Mouse (Mus musculus): Measurements from ENCODE around the gene Ifna6.
"Not testable (repeated sequence)": the region's sequence is repeated elsewhere in the genome, so short reads cannot be mapped to it uniquely, and the experiment has no call there.

Ifna6 gene

GRCm38 (mm10) chr4:88827116-88827515 is at the start of gene Ifna6:
TSS of gene Ifna6 (plus strand) at chr4:88827416.
- CTCF ChIA-PET: not testable (repeated sequence)

GRCm38 (mm10) chr4:88779550-88779949 is 47.7 kb upstream of the Ifna6 start, which contains the start of gene Gm13272:
TSS of gene Gm13272 (plus strand) at chr4:88779850.
- CTCF ChIA-PET: not testable (repeated sequence)

- CTCF ChIA-PET: not testable (repeated sequence)
These were observed 46.9 kb upstream of the Ifna6 start for GRCm38 (mm10) chr4:88780320-88780719.

GRCm38 (mm10) chr4:88781831-88782230 is 45.4 kb upstream of the Ifna6 start, which contains the start of gene Ifnz:
TSS of gene Ifnz (plus strand) at chr4:88782131.
- CTCF ChIA-PET: not testable (repeated sequence)

GRCm38 (mm10) chr4:88782335-88782734 is 44.9 kb upstream of the Ifna6 start:
- CTCF ChIA-PET: not testable (repeated sequence)

- CTCF ChIA-PET: not testable (repeated sequence)
These were observed 41.8 kb upstream of the Ifna6 start, which contains the start of gene Gm13276 for GRCm38 (mm10) chr4:88785409-88785808. TSS of gene Gm13276 (plus strand) at chr4:88785709.

GRCm38 (mm10) chr4:88788402-88788801 is 38.8 kb upstream of the Ifna6 start, which contains the start of gene Gm13277:
TSS of gene Gm13277 (plus strand) at chr4:88788632.
- CTCF ChIA-PET: not testable (repeated sequence)

- CTCF ChIA-PET: not testable (repeated sequence)
These were observed 36.0 kb upstream of the Ifna6 start, which contains the start of gene Gm13278 for GRCm38 (mm10) chr4:88791250-88791649. TSS of gene Gm13278 (plus strand) at chr4:88791550.

- CTCF ChIA-PET: not testable (repeated sequence)
These were observed 33.1 kb upstream of the Ifna6 start, which contains the start of gene Gm13275 for GRCm38 (mm10) chr4:88793936-88794675. TSS of gene Gm13275 (plus strand) at chr4:88794487.

GRCm38 (mm10) chr4:88797097-88797496 is 30.1 kb upstream of the Ifna6 start, which contains the start of gene Gm13279:
TSS of gene Gm13279 (plus strand) at chr4:88797397.
- CTCF ChIA-PET: not testable (repeated sequence)

- CTCF ChIA-PET: not testable (repeated sequence)
These were observed 27.9 kb upstream of the Ifna6 start, which contains the start of gene Gm13285 for GRCm38 (mm10) chr4:88799365-88799764. TSS of gene Gm13285 (plus strand) at chr4:88799665.

GRCm38 (mm10) chr4:88802954-88803353 is 24.3 kb upstream of the Ifna6 start, which contains the start of gene Gm13287:
TSS of gene Gm13287 (plus strand) at chr4:88803254.
- CTCF ChIA-PET: not testable (repeated sequence)

- CTCF ChIA-PET: not testable (repeated sequence)
These were observed 22.0 kb upstream of the Ifna6 start, which contains the start of gene Gm13288 for GRCm38 (mm10) chr4:88805231-88805630. TSS of gene Gm13288 (plus strand) at chr4:88805531.

- CTCF ChIA-PET: not testable (repeated sequence)
These were observed 21.5 kb upstream of the Ifna6 start for GRCm38 (mm10) chr4:88805761-88806160.

- CTCF ChIA-PET: no interaction called here
These were observed 11.3 kb upstream of the Ifna6 start, which contains the start of gene Ifna7 for GRCm38 (mm10) chr4:88815928-88816327. TSS of gene Ifna7 (plus strand) at chr4:88816228.

- CTCF ChIA-PET: no interaction called here
These were observed 7.6 kb upstream of the Ifna6 start, which contains the start of gene Ifna11 for GRCm38 (mm10) chr4:88819659-88820058. TSS of gene Ifna11 (plus strand) at chr4:88819959.

- CTCF ChIA-PET: interaction anchor here (0.6 kb wide), 1 partner anchor 404 kb away, joined by 4 read pairs; no protein-coding TSS in a partner anchor
These were observed 4.2 kb upstream of the Ifna6 start for GRCm38 (mm10) chr4:88822995-88823394.

- CTCF ChIA-PET: no interaction called here
These were observed 3.3 kb downstream of the Ifna6 start for GRCm38 (mm10) chr4:88830523-88830922.

GRCm38 (mm10) chr4:88835225-88835624 is 8.0 kb downstream of the Ifna6 start, which contains the start of gene Ifna5:
TSS of gene Ifna5 (plus strand) at chr4:88835525.
- CTCF ChIA-PET: not testable (repeated sequence)

- CTCF ChIA-PET: no interaction called here
These were observed 11.6 kb downstream of the Ifna6 start for GRCm38 (mm10) chr4:88838828-88839227.

GRCm38 (mm10) chr4:88840058-88840457 is 12.8 kb downstream of the Ifna6 start:
- CTCF ChIA-PET: interaction anchor here (0.6 to 0.7 kb wide), 4 partner anchors 20 to 470 kb away, joined by 3 to 6 read pairs (median 3); no protein-coding TSS in a partner anchor

- CTCF ChIA-PET: interaction anchor here (0.7 kb wide), 1 partner anchor 288 kb away, joined by 6 read pairs; no protein-coding TSS in a partner anchor
These were observed 14.3 kb downstream of the Ifna6 start, which contains the start of gene Ifna4 for GRCm38 (mm10) chr4:88841438-88841911. TSS of gene Ifna4 (plus strand) at chr4:88841861.
